Mouse (Mus musculus) layer of hippocampus, postnatal 36 days (tissue): Measurements from ENCODE around the gene Col4a1. TPM values are rescaled to one million over a fixed set of nuclear protein-coding genes. Genes with fewer than 3 reads are reported as not detected.

Experiments
- DNase-seq, 2 experiments: peaks; one replicate each; pipeline ENCODE4 v3.0.0; 2022
- total RNA-seq, 2 experiments: library from RNA; stranded (reverse); gene quantifications; 2 replicates each; pipeline ENCODE4 v1.2.3; 2021

Gene Col4a1
- total RNA-seq, 2 experiments from 2014 or later = 47.7 to 51.9 TPM

- peak in 1 of 2 experiments; percentile 35 for DNase-seq
Measured at GRCm38 (mm10) chr8:11173284-11174191, 139.1 kb downstream of the Col4a1 start.

DNA sequence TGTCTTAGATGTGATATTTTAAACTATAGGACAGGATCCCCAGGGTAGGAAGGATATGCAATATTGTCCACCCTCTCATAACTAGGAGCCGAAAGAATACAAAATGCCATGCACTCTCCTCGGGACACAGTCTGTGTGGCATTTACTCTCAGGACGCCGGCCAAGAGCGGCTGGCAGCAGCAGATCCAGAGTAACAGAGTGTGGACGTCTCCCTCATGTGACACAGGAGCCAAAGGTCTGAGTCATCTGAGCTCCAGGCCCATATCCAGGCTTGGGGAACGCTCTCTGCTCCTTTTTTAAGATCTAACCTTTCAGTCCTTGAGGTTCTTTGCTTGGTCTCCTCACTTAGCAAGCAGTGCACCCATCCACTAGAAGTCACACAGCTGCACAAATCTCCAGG, 141.1 kb downstream of the Col4a1 start:
- DNase-seq = no peak

- DNase-seq = no peak
Measured at GRCm38 (mm10) chr8:11169383-11169782, 143.2 kb downstream of the Col4a1 start.

DNA sequence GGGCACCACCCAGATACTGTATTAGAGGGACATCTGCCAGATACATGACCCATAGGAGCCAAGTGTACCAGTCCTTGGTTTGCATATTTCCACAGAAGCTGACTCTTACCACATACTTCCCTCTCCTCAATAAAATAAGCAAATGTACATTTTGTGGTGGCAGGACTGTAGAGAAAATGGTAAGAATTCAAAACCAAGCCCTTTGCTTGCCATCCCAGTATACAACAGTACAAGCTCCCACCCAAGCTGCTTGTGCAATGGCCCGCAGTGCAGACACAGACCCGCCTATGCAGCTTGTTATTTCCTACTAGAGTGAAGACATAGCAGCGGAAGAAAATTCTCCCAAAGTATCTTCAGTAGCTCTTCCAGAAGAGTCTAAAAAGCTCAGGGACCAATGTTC, 143.8 kb downstream of the Col4a1 start:
- DNase-seq = no peak

DNA sequence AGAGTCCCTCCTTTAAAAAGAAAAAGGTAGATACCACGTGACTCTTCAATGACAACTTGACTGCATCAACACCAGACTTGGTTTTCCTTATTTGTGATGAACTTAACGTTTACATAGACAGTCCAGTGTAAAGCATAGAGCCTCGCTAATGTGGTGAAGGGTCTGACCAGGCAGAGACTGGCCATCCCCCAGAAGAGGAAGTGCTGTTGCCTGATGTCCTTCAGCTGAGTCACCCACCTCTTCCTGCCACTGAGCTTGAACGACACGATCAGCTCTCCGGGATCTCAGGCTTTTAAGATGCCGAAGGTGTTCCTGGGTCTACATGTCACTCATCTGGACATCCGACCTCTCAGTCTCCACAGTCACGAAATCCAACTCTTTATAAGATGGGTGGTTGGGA, 144.7 kb downstream of the Col4a1 start:
- DNase-seq = no peak

DNA sequence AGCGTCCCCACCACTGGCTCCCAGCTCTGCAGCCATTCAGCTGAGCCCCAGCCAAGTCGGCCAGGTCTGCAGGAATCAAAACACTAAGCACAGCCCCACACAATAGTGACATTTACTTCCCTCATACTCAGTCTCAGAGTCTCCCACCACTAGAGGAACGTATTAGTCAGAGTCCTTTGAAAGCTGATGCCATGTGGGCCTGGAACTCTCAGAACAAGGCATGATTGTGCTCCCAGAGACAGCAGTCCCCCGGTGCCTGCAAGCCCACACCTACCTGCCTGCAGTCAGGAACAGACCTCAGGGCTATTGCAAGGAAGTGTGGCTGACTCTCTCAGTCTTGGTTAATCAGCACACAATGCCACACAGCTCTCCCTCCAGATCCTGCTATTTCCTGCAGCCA, 147.0 kb downstream of the Col4a1 start:
- DNase-seq = no peak

GRCm38 (mm10) chr8:11156319-11156692, 156.3 kb downstream of the Col4a1 start:
- DNase-seq = no peak

GRCm38 (mm10) chr8:11155579-11156318, 156.9 kb downstream of the Col4a1 start:
- no peak for DNase-seq

DNA sequence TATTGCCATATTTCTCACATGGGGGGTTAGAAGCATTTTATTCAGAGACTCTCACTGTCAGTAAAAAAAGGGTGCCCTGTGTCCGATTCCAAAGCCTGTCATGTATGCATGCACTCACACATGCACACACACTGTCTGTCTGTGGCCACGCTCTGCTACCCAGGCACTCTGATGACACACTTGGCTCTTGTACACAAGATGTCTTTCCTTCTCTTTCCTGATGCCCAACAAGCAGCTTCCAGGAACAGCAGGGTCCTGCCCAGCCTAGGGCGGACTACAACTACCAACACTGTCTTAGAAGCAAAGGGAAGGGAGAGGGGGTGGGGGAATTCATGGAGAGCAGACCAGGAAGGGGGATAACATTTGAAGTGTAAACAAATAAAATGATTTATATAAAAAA, 162.4 kb downstream of the Col4a1 start:
- no peak for DNase-seq

DNA sequence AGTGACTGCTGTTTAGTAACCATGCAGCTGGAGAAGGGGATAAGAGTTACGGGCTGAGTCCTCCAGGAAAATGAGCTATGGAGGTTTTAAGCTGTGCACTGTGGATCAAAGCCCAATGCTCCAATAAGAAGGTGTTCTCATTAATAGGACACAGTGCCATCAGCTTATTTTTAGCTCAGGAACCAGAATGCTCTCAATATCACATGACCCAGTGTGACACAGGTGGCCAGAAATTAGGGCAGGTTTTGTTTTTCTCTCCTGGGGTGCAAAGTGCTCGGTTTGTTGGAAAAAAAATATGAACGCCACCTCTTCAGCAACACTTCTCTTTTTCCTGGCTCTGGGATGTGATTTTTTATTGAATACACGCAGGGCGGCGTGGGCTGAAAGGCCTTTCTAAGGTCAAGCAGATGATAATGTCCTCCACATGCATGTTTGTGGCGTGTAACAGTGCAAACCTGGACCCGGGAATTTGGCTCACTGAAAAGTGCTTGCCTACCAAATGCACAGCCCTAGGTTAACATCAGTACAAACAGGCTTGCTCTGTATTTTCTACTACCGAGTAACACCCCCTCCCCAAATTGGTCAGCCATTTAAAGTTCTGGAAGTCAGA, 163.3 kb downstream of the Col4a1 start:
- DNase-seq = no peak

- no peak for DNase-seq
Measured at GRCm38 (mm10) chr8:11148797-11149196, 163.8 kb downstream of the Col4a1 start.

Other genes with a start within 250 kb of the Col4a1 start
- 10 to 100 TPM; 46.4 to 57.3 TPM for gene Col4a2, start within 50 bp of the Col4a1 start, total RNA-seq
- under 1 TPM; 0.28 to 0.57 TPM for gene Rab20, start 165.9 kb upstream of the Col4a1 start, total RNA-seq
- 10 to 100 TPM; 59.3 to 60.0 TPM for gene Naxd, start 184.7 kb upstream of the Col4a1 start, total RNA-seq
- 10 to 100 TPM; 22.3 to 24.8 TPM for gene Cars2, start 238.0 kb upstream of the Col4a1 start, total RNA-seq
- gene Ing1, start 242.7 kb upstream of the Col4a1 start, total RNA-seq = 10 to 100 TPM; 35.3 to 42.6 TPM